Mouse (Mus musculus): Measurements from ENCODE around the gene Il9r.

DNA sequence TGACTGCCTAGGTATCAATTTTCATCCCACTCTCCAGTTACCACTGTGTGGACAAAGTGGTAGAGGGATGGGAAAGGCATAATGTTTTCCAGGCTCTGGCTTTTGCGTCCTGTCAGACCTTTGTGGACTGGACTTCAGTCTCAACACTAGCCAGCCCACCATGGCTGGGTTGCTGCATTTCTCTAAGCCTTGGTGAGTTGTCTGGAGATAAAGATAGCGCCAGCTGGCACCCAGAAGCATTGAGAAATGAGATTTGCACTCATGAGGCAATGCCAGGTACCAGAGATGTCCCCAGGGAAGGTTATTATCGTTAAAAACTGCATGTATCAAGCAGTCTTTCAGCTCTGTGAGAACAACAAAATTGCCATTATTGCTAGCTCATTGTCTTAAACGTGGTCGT, 57.3 kb downstream of the Il9r start:
- TF ChIP-seq CTCF (IDR thresholded peaks at IDR 0.05; ENCODE audit: low read depth) (no peak), EP300 (IDR thresholded peaks at IDR 0.05; ENCODE audit: low read depth) (no peak)

Data from liver, postnatal 0 days (tissue).